Mouse (Mus musculus): ENCODE data around the gene Aqp8. TPM values are rescaled to one million over a fixed set of nuclear protein-coding genes. Genes with fewer than 3 reads are reported as not detected.

Aqp8 gene
- polyA plus RNA-seq (2012; rRNA removed), result not detected in 2 replicates

- peak; percentile 99 for DNase-seq (ENCODE audit: low read depth, low spot score)
- 22% methylated on average over 9 of the region's 9 CpGs for WGBS
Observed at GRCm38 (mm10) chr7:123462070-123462501, at the start of gene Aqp8. Aqp8 (plus strand) TSS chr7:123462291.

DNA sequence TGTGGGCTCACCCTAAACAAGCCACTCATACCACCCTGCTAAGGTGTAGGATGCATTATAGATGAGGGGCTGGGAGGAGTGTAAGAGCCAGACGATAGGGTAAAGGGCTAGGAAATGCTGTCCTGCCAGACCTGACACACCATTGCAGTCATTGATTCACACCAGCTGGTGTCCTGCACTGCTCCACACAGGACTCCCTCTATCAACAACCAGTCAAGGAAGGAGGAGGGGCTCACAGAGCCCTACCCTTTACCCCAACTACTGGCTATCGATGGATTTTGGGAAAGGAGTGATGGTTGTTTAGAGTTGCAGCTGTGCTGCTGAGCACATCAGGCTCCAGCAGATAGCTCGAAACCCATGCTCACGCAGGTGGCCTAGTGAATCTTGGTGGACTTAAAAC, 45.3 kb upstream of the Aqp8 start:
- DNase-seq (ENCODE audit: low read depth, low spot score), result no peak
- WGBS, result 84% methylated on average over 4 of the region's 4 CpGs

DNA sequence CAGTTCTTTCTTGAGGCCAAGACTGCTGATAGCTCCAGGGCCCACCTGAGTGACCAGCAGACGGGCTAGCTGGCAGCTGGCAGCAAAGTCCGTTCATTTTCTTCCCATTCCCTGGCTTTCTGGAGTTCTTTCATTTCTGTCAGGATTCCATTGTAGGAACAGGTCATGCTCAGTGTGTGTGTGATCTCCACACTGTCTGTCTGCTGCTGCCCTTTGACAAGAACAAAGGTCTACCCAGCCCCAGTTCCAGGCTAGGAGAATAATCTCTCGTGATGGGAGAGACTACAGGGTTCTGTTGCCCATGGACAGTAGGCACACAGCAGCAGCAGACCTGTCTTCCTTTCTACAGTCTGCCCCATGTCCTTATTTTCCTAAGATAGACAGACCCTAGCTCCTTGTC, 44.4 kb upstream of the Aqp8 start:
- DNase-seq (ENCODE audit: low read depth, low spot score), result no peak
- 90% methylated on average over 3 of the region's 3 CpGs for WGBS

GRCm38 (mm10) chr7:123419984-123420383, 42.1 kb upstream of the Aqp8 start:
- WGBS, result 86% methylated on average over 4 of the region's 4 CpGs
- no peak for DNase-seq (ENCODE audit: low read depth, low spot score)

DNA sequence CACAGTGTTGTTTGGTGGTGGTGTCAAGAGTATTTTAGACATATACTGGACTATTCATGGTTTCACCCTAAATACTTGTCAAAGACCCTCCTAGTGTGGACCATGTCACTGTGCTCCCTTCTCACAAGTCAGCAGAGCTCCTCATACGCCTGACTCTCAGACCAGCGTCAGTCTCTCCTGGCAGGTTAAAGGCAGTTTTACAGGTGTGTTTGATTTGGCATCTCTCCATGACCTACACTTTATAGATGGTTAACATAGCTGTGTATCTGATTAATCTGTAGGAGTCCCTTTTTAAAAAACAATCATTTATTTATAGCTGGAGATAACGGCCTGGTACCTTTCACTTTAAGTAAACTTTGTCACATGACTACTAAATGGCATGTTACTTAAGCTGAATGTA, 40.1 kb upstream of the Aqp8 start:
- peak; percentile 70 for DNase-seq (ENCODE audit: low read depth, low spot score)
- 29% methylated on average over 3 of the region's 3 CpGs for WGBS

GRCm38 (mm10) chr7:123424281-123424680, 37.8 kb upstream of the Aqp8 start:
- 97% methylated on average over 6 of the region's 6 CpGs for WGBS
- no peak for DNase-seq (ENCODE audit: low read depth, low spot score)

GRCm38 (mm10) chr7:123425134-123425757, 36.8 kb upstream of the Aqp8 start:
- WGBS, result 85% methylated on average over 6 of the region's 6 CpGs
- no peak for DNase-seq (ENCODE audit: low read depth, low spot score)

GRCm38 (mm10) chr7:123429624-123430410, 32.3 kb upstream of the Aqp8 start:
- WGBS, result 21% methylated on average over 8 of the region's 8 CpGs
- peak; percentile 79 for DNase-seq (ENCODE audit: low read depth, low spot score)

DNA sequence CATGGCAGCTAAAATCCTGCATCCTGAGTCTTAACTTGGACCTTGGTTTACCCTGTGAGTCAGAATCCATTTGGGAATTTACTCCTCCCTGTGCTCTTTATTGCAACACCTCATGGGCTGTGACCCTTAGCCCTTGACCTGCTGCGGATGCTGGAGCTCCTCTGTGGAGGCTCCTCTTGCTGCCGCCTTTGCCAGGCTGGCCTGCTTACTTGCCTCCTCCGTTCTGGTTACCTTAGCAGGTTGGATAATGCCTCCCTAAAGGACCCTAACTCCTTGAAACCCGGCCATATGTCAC, 31.7 kb upstream of the Aqp8 start:
- no peak for DNase-seq (ENCODE audit: low read depth, low spot score)

GRCm38 (mm10) chr7:123431206-123431605, 30.9 kb upstream of the Aqp8 start:
- 87% methylated on average over 4 of the region's 4 CpGs for WGBS

More for the DNA sequence above, 31.7 kb upstream of the Aqp8 start:
- 69% methylated on average over 4 of the region's 4 CpGs for WGBS

DNA sequence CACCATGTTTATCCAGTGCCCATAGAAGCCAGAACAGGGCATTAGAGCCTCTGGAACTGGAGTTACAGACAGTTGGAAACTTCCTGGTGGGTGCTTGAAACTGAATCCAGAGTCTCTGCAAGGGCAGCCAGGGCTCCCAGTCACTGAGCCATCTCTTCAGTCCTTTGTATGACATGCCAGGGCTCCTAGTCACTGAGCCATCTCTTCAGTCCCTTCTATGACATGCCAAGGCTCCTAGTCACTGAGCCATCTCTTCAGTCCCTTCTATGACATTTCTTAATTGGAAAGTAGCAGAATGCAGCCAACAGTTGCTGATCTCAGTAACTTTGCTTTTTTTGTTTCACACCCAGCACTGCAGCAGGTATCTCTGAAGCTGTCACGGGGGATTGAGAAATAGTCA, 20.0 kb upstream of the Aqp8 start:
- no peak for DNase-seq (ENCODE audit: low read depth, low spot score)
- 91% methylated on average over 1 of the region's 1 CpGs for WGBS

More at GRCm38 (mm10) chr7:123431206-123431605, 30.9 kb upstream of the Aqp8 start:
- DNase-seq (ENCODE audit: low read depth, low spot score), result no peak

DNA sequence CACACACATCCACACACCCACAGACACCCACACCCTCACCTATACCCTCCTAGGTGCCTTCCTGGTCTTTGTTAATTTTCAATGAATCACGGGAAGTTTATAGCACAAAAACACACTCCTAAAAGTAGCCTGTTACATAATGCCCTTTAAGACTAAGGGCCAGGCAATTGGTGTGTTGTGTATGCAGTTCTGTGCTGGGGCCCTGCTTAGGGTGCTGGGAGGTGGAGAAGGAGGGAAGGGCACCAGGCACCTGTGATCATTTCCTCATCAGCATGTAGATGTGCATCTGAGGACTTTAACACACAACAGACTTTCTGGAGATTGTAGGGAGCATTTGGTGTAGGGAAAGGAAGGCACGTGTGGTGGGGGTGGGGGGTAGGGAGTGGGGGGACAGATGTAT, 13.3 kb upstream of the Aqp8 start:
- WGBS, result 42% methylated on average over 2 of the region's 2 CpGs
- DNase-seq (ENCODE audit: low read depth, low spot score), result no peak

DNA sequence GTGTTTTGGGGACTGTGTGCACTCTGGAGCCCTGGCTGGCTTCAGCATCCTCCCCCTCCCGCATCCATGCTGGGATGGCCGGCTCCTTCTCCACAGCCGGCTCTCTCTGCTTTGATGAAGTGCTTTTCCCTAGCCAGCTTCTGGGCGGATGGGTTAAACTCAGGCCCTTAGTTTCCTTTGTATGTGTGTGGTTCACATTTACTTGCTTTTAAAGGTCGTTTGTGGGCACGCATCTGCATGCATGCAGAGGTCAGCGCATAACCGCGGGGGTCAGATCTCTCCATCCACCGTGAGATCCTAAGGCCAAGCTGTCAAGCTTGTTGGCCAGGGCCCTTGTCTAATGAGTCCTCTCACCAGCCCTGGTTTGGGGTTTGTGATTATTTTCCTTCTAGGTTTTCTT, 12.4 kb upstream of the Aqp8 start:
- 81% methylated on average over 10 of the region's 10 CpGs for WGBS
- no peak for DNase-seq (ENCODE audit: low read depth, low spot score)

- WGBS, result 89% methylated on average over 2 of the region's 2 CpGs
- no peak for DNase-seq (ENCODE audit: low read depth, low spot score)
Observed at GRCm38 (mm10) chr7:123450515-123450914, 11.6 kb upstream of the Aqp8 start.

GRCm38 (mm10) chr7:123452551-123452950, 9.5 kb upstream of the Aqp8 start:
- WGBS, result 19% methylated on average over 6 of the region's 6 CpGs
- no peak for DNase-seq (ENCODE audit: low read depth, low spot score)

DNA sequence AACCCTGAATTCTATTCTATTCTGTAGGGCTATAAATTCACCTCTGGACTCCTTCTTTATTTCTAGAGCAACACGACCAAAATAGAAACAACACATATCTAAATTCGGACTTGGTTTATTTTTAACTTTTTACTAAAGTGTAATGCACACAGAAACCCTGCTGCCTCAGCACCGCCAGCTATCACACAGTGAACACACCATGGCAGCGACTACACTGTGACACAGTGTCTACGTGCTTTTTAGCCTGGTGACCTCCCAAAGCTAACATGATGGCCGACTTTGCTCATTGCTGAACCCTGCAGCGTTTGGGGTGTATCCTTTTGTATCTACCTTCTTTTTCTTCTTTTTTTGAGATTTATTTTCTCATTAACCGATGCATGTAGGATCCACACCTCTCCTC, 9.0 kb upstream of the Aqp8 start:
- DNase-seq (ENCODE audit: low read depth, low spot score), result no peak
- 24% methylated on average over 8 of the region's 8 CpGs for WGBS

- no peak for DNase-seq (ENCODE audit: low read depth, low spot score)
- WGBS, result 93% methylated on average over 3 of the region's 3 CpGs
Observed at GRCm38 (mm10) chr7:123455088-123455487, 7.0 kb upstream of the Aqp8 start.

- DNase-seq (ENCODE audit: low read depth, low spot score), result no peak
- 89% methylated on average over 4 of the region's 4 CpGs for WGBS
Observed at GRCm38 (mm10) chr7:123458309-123458708, 3.8 kb upstream of the Aqp8 start.

GRCm38 (mm10) chr7:123459247-123459646, 2.8 kb upstream of the Aqp8 start:
- WGBS, result 58% methylated on average over 4 of the region's 4 CpGs
- no peak for DNase-seq (ENCODE audit: low read depth, low spot score)

DNA sequence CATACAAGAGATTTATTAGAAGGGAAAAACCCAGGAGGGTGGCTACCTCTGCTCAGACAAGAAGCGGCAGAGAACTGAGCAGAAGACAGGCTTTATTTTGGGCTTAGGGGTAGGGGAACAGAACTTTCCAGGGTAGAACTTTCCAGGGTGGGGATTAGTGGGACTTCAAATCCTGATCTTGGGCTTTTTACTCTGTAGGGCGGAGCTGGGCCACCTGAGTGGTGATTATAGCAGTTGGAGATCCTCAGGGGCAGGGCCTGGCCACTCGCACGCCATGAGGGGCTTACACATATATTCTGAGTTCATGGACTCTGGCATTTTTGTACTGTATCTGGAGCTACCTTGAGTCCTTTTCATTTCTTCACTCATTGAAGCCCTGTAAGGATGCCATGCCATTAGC, 775 bp upstream of the Aqp8 start:
- WGBS, result 96% methylated on average over 4 of the region's 4 CpGs
- no peak for DNase-seq (ENCODE audit: low read depth, low spot score)

GRCm38 (mm10) chr7:123463569-123463968, 1.5 kb downstream of the Aqp8 start:
- DNase-seq (ENCODE audit: low read depth, low spot score), result no peak
- 86% methylated on average over 4 of the region's 4 CpGs for WGBS

Data from large intestine, adult 2 months (tissue).